ENCODE assay signal across 9 mouse cellular contexts in the genomic region with DNA sequence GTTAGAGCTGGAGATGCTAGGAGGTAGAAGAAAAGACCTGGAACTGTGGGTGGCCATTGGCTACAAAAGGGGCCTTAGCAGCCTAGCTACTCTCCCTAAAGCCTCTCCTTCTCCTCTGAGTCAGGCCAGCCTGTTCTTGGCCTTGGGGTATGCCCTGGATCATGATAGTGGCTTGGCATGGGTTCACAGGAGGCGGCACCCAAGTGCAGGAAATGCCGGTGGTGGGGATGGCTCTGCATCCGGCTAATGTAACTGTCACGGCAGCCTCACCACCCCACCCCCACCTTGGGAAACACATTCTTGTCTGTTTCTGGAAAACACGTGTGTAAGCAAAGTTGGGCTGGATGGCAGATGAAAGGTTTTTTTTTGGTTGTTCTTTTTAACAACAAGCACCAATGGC.
DNase-seq lines count a peak whose midpoint lies in the region; ATAC-seq lines count a peak whose summit lies in the region.
"Had no signal": no experiment of that assay in that cellular context is flagged by ENCODE, and none has a peak within 500 bp of the region (broad histone marks: within the 10 kb centered on the region; RNA-seq: fewer than 3 reads in every experiment).

No protein-coding gene starts in this region.

- H3K4me3 ChIP-seq in heart, embryonic 14.5 days (ENCODE audit: control insufficient read depth in 1 of 2, insufficient read depth in 1 of 2, low read depth in 1 of 2, low read length in 2 of 2), result no peak overlapping the region
- H3K4me3 ChIP-seq in lung, embryonic 15.5 days, result no peak overlapping the region
- no peak overlapping the region for H3K4me3 ChIP-seq in midbrain, embryonic 11.5 days (ENCODE audit: low read depth, low read length)
- H3K4me3 ChIP-seq in forebrain, embryonic 12.5 days (replicated peaks), result no peak overlapping the region

- peak overlapping the region; percentile 68 to 71 for H3K27ac ChIP-seq in heart, embryonic 14.5 days (replicated peaks in 1 of 2; ENCODE audit: control insufficient read depth in 1 of 2, insufficient read depth in 1 of 2, low read depth in 2 of 2, low read length in 2 of 2)
- H3K27ac ChIP-seq in lung, embryonic 15.5 days, result peak overlapping the region; percentile 84
- no peak overlapping the region for H3K27ac ChIP-seq in midbrain, embryonic 11.5 days (ENCODE audit: low read depth, low read length)
- H3K27ac ChIP-seq in forebrain, embryonic 12.5 days, result no peak overlapping the region
- H3K27ac ChIP-seq: macrophage had no signal

- DNase-seq in embryo, embryonic 10 days (ENCODE audit: low spot score), result peak; percentile 6
- DNase-seq in embryo, embryonic 11 days, result no peak
- DNase-seq in adrenal gland, adult (ENCODE audit: inconsistent age in 2 of 2, low spot score in 1 of 2), result peak; percentile 73 to 83
- DNase-seq in midbrain, embryonic 11.5 days (ENCODE audit: low spot score, missing footprints), result no peak
- DNase-seq in natural killer cell, adult 2 months (ENCODE audit: low spot score in 2 of 2), result no peak

- WGBS in heart, embryonic 14.5 days, result 35% methylated on average over 5 of the region's 5 CpGs
- WGBS in lung, embryonic 15.5 days, result 26% methylated on average over 5 of the region's 5 CpGs
- 71% methylated on average over 5 of the region's 5 CpGs for WGBS in midbrain, embryonic 11.5 days
- WGBS in forebrain, embryonic 12.5 days, result 79% methylated on average over 5 of the region's 5 CpGs

- no peaks in the 10 kb centered on the region for H3K27me3 ChIP-seq in heart, embryonic 14.5 days (ENCODE audit: control insufficient read depth, insufficient read depth, low read length)
- H3K27me3 ChIP-seq in lung, embryonic 15.5 days, result no peaks in the 10 kb centered on the region
- no peaks in the 10 kb centered on the region for H3K27me3 ChIP-seq in midbrain, embryonic 11.5 days (ENCODE audit: control insufficient read depth, insufficient read depth, low read length)
- no peaks in the 10 kb centered on the region for H3K27me3 ChIP-seq in forebrain, embryonic 12.5 days

- H3K9me3 ChIP-seq in heart, embryonic 14.5 days (ENCODE audit: control insufficient read depth, low read length), result no peaks in the 10 kb centered on the region
- no peaks in the 10 kb centered on the region for H3K9me3 ChIP-seq in lung, embryonic 15.5 days
- H3K9me3 ChIP-seq in midbrain, embryonic 11.5 days (ENCODE audit: control insufficient read depth, low read length), result no peaks in the 10 kb centered on the region
- H3K9me3 ChIP-seq in forebrain, embryonic 12.5 days, result no peaks in the 10 kb centered on the region

- no peaks in the 10 kb centered on the region for H3K36me3 ChIP-seq in heart, embryonic 14.5 days (ENCODE audit: control insufficient read depth, insufficient read depth, low read length)
- no peaks in the 10 kb centered on the region for H3K36me3 ChIP-seq in lung, embryonic 15.5 days
- H3K36me3 ChIP-seq in midbrain, embryonic 11.5 days (ENCODE audit: control insufficient read depth, insufficient read depth, low read length), result no peaks in the 10 kb centered on the region
- H3K36me3 ChIP-seq in forebrain, embryonic 12.5 days (replicated peaks), result no peaks in the 10 kb centered on the region

- peaks cover 18 to 27% of the 10 kb centered on the region in 2 experiments for H3K4me1 ChIP-seq in heart, embryonic 14.5 days (ENCODE audit: control insufficient read depth in 2 of 2, insufficient read depth in 2 of 2, low read length in 2 of 2)
- peaks cover 26% of the 10 kb centered on the region for H3K4me1 ChIP-seq in lung, embryonic 15.5 days
- no peaks in the 10 kb centered on the region; the same call in 1 of the 2 replicates for H3K4me1 ChIP-seq in midbrain, embryonic 11.5 days (ENCODE audit: control insufficient read depth, insufficient read depth, low read length)
- 0 out of 2 replicates have a peak, but pooled peaks cover 1% of the 10 kb centered on the region for H3K4me1 ChIP-seq in forebrain, embryonic 12.5 days

- no peak overlapping the region for H3K9ac ChIP-seq in heart, embryonic 14.5 days (ENCODE audit: low read length)
- H3K9ac ChIP-seq in lung, embryonic 15.5 days, result no peak overlapping the region
- no peak overlapping the region for H3K9ac ChIP-seq in midbrain, embryonic 11.5 days (ENCODE audit: low read length)
- no peak overlapping the region for H3K9ac ChIP-seq in forebrain, embryonic 12.5 days

- ATAC-seq in heart, embryonic 14.5 days (ENCODE audit: insufficient number of reproducible peaks, insufficient read depth, low FRiP score, low read depth), result peak; percentile 56; the same call in 1 of the 2 replicates
- peak; percentile 69; the same call in 1 of the 2 replicates for ATAC-seq in lung, embryonic 15.5 days (ENCODE audit: borderline replicate concordance, extremely low read depth, low FRiP score, low TSS enrichment)
- no peak for ATAC-seq in midbrain, embryonic 11.5 days (ENCODE audit: low FRiP score)
- no peak for ATAC-seq in forebrain, embryonic 12.5 days (ENCODE audit: low FRiP score)

- no peak overlapping the region for H3K4me2 ChIP-seq in heart, embryonic 14.5 days (ENCODE audit: low read length)
- no peak overlapping the region for H3K4me2 ChIP-seq in lung, embryonic 15.5 days
- H3K4me2 ChIP-seq in midbrain, embryonic 11.5 days, result no peak overlapping the region
- no peak overlapping the region for H3K4me2 ChIP-seq in forebrain, embryonic 12.5 days

Comparison
In these comparisons a context has a peak if more than half of its experiments do, and no peak if none do; other contexts are left out.
1. DNase-seq: peak in embryo, embryonic 10 days (single experiment) and adrenal gland, adult (2 of 2); none in embryo, embryonic 11 days (single experiment), midbrain, embryonic 11.5 days (single experiment) and natural killer cell, adult 2 months (0 of 2).
2. ATAC-seq: peak in heart, embryonic 14.5 days (single experiment) and lung, embryonic 15.5 days (single experiment); none in midbrain, embryonic 11.5 days (single experiment) and forebrain, embryonic 12.5 days (single experiment).
3. H3K27ac ChIP-seq: peak in heart, embryonic 14.5 days (2 of 2) and lung, embryonic 15.5 days (single experiment); none in midbrain, embryonic 11.5 days (single experiment) and forebrain, embryonic 12.5 days (single experiment).